Mouse (Mus musculus): ENCODE results near the gene Gng3. TPM values are rescaled to one million over a fixed set of nuclear protein-coding genes. Genes with fewer than 3 reads are reported as not detected.
A peak's percentile ranks its signal among the peaks of the same experiment; 100 is the strongest.

Gng3 gene
- total RNA-seq, 2 experiments from 2014 or later: 5.2 to 5.4 TPM

DNA sequence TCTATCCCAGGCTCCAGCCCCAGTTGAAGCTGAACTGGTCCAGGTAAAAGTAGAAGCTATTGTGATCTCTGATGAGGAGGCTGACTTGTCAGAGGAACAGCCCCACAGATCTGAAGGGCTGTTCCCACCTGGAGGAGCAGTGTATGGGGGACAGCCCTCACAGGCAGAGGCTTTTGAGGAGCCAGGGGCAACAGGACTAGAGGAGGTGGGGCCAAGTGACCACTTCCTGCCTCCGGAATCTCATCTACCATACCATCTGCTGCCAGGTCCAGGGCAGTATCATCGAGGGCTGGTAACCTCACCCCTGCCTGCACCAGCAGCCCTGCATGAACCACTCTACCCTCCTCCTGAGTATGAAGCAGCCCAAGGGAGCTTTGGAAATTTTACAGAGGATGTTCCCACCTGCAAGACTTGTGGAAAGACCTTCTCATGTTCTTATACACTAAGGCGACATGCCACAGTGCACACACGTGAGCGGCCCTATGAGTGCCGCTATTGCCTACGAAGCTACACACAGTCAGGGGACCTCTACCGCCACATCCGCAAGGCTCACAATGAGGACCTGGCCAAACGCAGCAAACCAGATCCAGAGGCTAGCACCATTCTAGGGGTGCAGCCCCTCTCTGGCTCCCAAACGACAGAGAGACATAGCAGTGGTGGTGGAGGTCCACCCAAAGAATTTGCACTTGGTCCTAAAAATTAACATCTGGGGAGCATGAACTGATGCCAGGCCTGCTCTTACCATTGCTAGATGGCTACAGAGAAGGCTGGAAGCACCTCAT, 34.9 kb downstream of the Gng3 start:
- no peak for DNase-seq

GRCm38 (mm10) chr19:8803204-8803780, 35.7 kb downstream of the Gng3 start:
- no peak for DNase-seq

- peak; percentile 94 to 95 for DNase-seq
Observed at GRCm38 (mm10) chr19:8802130-8802821, 36.7 kb downstream of the Gng3 start, which contains the start of gene Zbtb3. Zbtb3 (plus strand) TSS chr19:8802555.

GRCm38 (mm10) chr19:8798947-8799315, 40.1 kb downstream of the Gng3 start:
- DNase-seq: no peak

- DNase-seq: peak; percentile 91 to 94
Observed at GRCm38 (mm10) chr19:8798264-8798946, 40.6 kb downstream of the Gng3 start, which contains the start of gene Polr2g. Polr2g (minus strand) TSS chr19:8798577.

DNA sequence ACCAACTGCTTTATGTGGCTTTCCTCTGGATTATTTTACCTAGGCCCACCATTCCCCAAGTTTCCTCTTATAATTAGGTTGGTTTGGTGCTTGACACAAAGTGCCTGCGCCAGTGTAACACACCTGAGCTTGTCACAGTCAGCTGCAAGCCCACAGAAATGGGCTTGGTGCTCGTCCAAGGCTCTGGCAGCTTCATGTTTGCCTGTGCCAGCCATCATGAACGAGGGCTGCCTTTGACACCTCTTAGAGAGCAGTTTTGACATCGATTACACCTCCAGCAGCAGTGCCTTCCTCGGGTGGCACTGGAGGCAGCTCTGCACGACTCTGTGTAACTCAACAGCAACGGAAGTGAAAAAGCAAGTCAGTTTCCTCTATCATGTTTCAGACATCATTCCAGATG, 48.8 kb downstream of the Gng3 start:
- DNase-seq: no peak

DNA sequence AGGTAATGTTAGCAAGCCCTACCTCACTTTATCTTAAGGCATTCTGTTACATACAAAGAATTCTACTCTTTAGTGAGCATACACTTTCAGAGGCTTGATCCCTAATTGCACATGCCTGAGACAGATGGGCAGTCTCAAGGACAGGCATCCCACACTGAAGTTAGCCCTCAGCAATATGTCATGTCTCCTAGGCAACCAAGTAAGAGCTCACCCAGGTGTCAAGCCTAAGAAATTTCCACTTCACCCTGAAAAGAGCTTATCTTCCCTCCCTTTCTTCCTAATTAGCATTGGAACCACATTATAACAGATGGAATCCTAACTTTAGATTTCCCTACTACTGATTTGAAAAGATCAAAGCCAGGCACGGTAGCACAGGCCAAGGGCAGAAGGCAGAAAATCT, 49.8 kb downstream of the Gng3 start:
- DNase-seq: no peak

DNA sequence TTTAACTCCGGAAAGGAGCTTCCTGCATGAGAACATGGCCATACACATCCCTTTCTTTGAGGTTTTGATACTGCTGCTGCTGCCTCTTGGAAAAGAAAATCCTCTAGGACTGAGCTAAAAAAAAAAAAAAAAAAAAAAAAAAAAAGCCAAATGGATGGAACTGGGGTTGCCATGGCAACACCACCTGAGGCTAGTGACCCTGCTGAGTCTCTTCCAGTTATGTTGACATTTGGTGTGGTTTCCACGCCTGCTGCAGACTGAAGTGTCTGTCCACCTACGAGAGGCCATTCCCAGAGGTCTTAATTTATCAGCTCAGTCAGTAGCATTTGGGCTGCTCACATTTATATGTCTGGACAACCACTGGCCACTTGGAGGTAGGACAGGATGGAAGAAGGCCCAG, 50.5 kb downstream of the Gng3 start:
- DNase-seq: no peak

Small RNAs within 50 kb of the gene (microRNA-seq; reads per million reads assigned to microRNA genes)
- not detected for gene Mir5136

Other genes starting within 250 kb of the Gng3 start
- under 1 TPM in 1 of 2 experiments, not detected in 1; 0.36 TPM for gene Slc22a8, start 247.9 kb downstream of the Gng3 start, total RNA-seq (2021)
- gene Slc22a6, start 221.2 kb downstream of the Gng3 start, total RNA-seq (2021): not detected
- gene Chrm1, start 175.4 kb downstream of the Gng3 start, total RNA-seq (2021): 1 to 10 TPM; 1.3 TPM
- 100 to 1,000 TPM; 354 to 445 TPM for gene Slc3a2, start 115.8 kb downstream of the Gng3 start, total RNA-seq (2021)
- gene Wdr74, start 103.4 kb downstream of the Gng3 start, total RNA-seq (2021): 10 to 100 TPM; 52.3 to 71.2 TPM
- 1 to 10 TPM in 1 of 2 experiments, under 1 TPM in 1; 0.82 to 1.0 TPM for gene 1700092M07Rik, start 98.5 kb downstream of the Gng3 start, total RNA-seq (2021)
- gene Stx5a, start 97.8 kb downstream of the Gng3 start, total RNA-seq (2021): 10 to 100 TPM; 83.6 to 92.9 TPM
- gene Nxf1, start 82.1 kb downstream of the Gng3 start, total RNA-seq (2021): 100 to 1,000 TPM in 1 of 2 experiments, 10 to 100 TPM in 1; 94.7 to 144 TPM
- gene Tmem223, start 68.2 kb downstream of the Gng3 start, total RNA-seq (2021): 100 to 1,000 TPM; 113 to 127 TPM
- gene Tmem179b, start 64.7 kb downstream of the Gng3 start, total RNA-seq (2021): 10 to 100 TPM; 44.8 to 69.2 TPM
- 10 to 100 TPM; 11.2 to 16.7 TPM for gene Taf6l, start 52.8 kb downstream of the Gng3 start, total RNA-seq (2021)
- gene Polr2g, start 40.6 kb downstream of the Gng3 start, total RNA-seq (2021): 10 to 100 TPM; 90.5 to 98.5 TPM
- gene Zbtb3, start 36.6 kb downstream of the Gng3 start, total RNA-seq (2021): 1 to 10 TPM; 2.0 to 2.9 TPM
- 10 to 100 TPM; 31.7 to 32.2 TPM for gene Ttc9c, start 19.9 kb downstream of the Gng3 start, total RNA-seq (2021)
- 10 to 100 TPM; 61.8 to 67.6 TPM for gene Hnrnpul2, start 19.2 kb downstream of the Gng3 start, total RNA-seq (2021)
- gene AC129217.1, start 9.4 kb downstream of the Gng3 start, total RNA-seq (2021): 1 to 10 TPM in 1 of 2 experiments, not detected in 1; 1.7 TPM
- 100 to 1,000 TPM; 132 to 176 TPM for gene Bscl2, start 1.7 kb downstream of the Gng3 start, total RNA-seq (2021)
- 1 to 10 TPM; 4.2 to 4.5 TPM for gene Lrrn4cl, start 11.6 kb upstream of the Gng3 start, total RNA-seq (2021)
- gene Ubxn1, start 32.3 kb upstream of the Gng3 start, total RNA-seq (2021): 100 to 1,000 TPM; 177 to 218 TPM
- gene Uqcc3, start 41.7 kb upstream of the Gng3 start, total RNA-seq (2021): 10 to 100 TPM; 49.9 to 79.8 TPM
- gene Lbhd1, start 44.5 kb upstream of the Gng3 start, total RNA-seq (2021): 10 to 100 TPM in 1 of 2 experiments, 1 to 10 TPM in 1; 5.3 to 17.6 TPM
- not detected for gene Gm49403, start 44.7 kb upstream of the Gng3 start, total RNA-seq (2021)
- gene 1810009A15Rik, start 49.7 kb upstream of the Gng3 start, total RNA-seq (2021): 10 to 100 TPM; 49.6 to 50.3 TPM
- gene Gm49416, start 49.7 kb upstream of the Gng3 start, total RNA-seq (2021): 1 to 10 TPM; 1.0 to 4.2 TPM
- 10 to 100 TPM; 23.7 to 25.8 TPM for gene Ints5, start 53.8 kb upstream of the Gng3 start, total RNA-seq (2021)
- 100 to 1,000 TPM; 190 to 201 TPM for gene Ganab, start 58.9 kb upstream of the Gng3 start, total RNA-seq (2021)
- 10 to 100 TPM; 56.3 to 66.1 TPM for gene B3gat3, start 81.2 kb upstream of the Gng3 start, total RNA-seq (2021)
- 10 to 100 TPM; 38.7 to 61.5 TPM for gene Rom1, start 90.2 kb upstream of the Gng3 start, total RNA-seq (2021)
- 10 to 100 TPM; 46.9 to 59.1 TPM for gene Eml3, start 90.4 kb upstream of the Gng3 start, total RNA-seq (2021)
- 10 to 100 TPM; 88.0 to 88.6 TPM for gene Mta2, start 102.7 kb upstream of the Gng3 start, total RNA-seq (2021)
- gene Tut1, start 114.7 kb upstream of the Gng3 start, total RNA-seq (2021): 10 to 100 TPM; 20.7 to 24.4 TPM
- 100 to 1,000 TPM; 331 to 363 TPM for gene Eef1g, start 127.8 kb upstream of the Gng3 start, total RNA-seq (2021)
- 100 to 1,000 TPM; 114 to 197 TPM for gene Ahnak, start 150.1 kb upstream of the Gng3 start, total RNA-seq (2021)
- not detected for gene Scgb1a1, start 248.8 kb upstream of the Gng3 start, total RNA-seq (2021)